Mouse (Mus musculus) layer of hippocampus, postnatal 36 days (tissue): ENCODE data around the gene Dmrt3. TPM values are rescaled to one million over a fixed set of nuclear protein-coding genes. Genes with fewer than 3 reads are reported as not detected.

Source experiments
- total RNA-seq, 2 experiments: library from RNA; stranded (reverse); gene quantifications; 2 replicates each; pipeline ENCODE4 v1.2.3; 2021

Dmrt3 gene
- total RNA-seq, 2 experiments from 2014 or later: 0.65 to 0.86 TPM

Other genes starting within 250 kb of the Dmrt3 start
- gene Dmrt1, start 104.7 kb upstream of the Dmrt3 start, total RNA-seq: not detected
- gene Dmrt2, start 62.1 kb downstream of the Dmrt3 start, total RNA-seq: 1 to 10 TPM in 1 of 2 experiments, under 1 TPM in 1; 0.73 to 1.3 TPM